Mouse (Mus musculus): ENCODE data around the gene Gm17606. TPM values are rescaled to one million over a fixed set of nuclear protein-coding genes. Genes with fewer than 3 reads are reported as not detected.
A peak's percentile ranks its signal among the peaks of the same experiment; 100 is the strongest.

Gm17606 gene
- total and polyA plus RNA-seq, 2 experiments from 2014 or later = not detected

DNA sequence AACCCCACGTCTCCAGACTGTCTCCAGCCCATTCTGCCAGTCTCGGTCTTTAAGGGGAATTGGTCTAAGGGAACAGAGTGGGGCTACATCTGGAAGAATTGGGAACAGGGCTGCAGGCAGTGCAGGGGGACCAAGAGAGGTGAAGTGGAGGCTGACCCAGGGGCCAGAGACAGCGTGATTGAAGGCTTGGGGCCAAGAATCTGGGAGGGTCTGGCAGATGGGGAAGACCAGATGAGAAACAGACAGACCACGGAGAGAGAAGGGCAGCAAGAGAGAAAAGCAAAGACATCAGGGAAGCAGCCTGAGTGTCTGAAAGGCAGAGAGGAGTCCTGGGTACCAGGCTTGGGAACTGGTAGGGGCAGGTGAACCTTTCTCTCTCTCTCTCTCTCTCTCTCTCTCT is 631 bp upstream of the Gm17606 start:
- Histone ChIP-seq H3K27me3 (ENCODE audit: insufficient read depth, low read length) (no peaks in the 10 kb centered on the region), H3K9ac (replicated peaks; ENCODE audit: low read length, poor library complexity, severe bottlenecking) (peak overlapping the region; percentile 91), H3K4me1 (ENCODE audit: insufficient read depth, low read length) (peaks cover 9% of the 10 kb centered on the region; the same call in 1 of the 2 replicates), H3K4me3 (ENCODE audit: low read depth, low read length) (peak overlapping the region; percentile 83), H3K36me3 (ENCODE audit: insufficient read depth, low read length) (peaks cover 37% of the 10 kb centered on the region), H3K4me2 (ENCODE audit: low read depth, low read length, poor library complexity, severe bottlenecking) (peak overlapping the region; percentile 82), H3K27ac (ENCODE audit: low read depth, low read length) (no peak overlapping the region), H3K9me3 (ENCODE audit: low read length) (no peaks in the 10 kb centered on the region)
- DNase-seq (ENCODE audit: low spot score) (no peak), ATAC-seq (ENCODE audit: low FRiP score) (no peak)
- 15% methylated on average over 4 of the region's 4 CpGs for WGBS
- TF ChIP-seq CTCF (IDR thresholded peaks at IDR 0.05) = no peak

DNA sequence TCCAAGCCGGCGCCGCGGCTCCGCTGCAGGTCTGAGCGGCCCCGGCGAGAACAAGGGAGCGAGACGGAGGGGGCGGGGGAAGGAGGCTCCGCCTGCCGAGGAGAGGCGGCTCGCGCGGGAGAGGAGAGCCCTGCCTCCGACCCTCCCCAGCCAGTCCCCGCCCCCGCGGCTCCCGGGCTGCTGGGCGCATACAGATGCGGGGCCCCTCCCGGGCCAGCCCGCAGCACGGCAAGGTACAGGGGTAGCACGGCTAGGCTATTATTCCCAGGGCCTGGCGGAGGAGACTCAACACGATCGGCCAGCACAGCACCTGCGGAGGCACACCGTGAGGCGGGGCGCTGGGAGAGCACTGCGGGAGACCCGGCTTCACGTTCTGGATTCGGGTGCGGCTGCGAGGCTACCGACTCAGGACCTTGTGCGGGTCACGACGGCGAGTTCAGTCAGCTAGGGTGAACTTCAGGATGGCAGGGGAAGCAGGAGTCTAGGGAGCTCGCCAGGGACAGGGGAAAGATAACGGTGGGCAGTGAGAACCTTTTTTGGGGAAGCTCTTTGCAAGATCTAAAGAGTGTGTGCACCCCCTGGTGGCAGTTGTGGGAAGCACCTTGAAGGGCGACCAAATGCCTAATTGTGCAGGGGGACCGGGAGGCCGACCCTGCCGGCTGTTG is 685 bp downstream of the Gm17606 start, which contains the start of gene Cdh24:
TSS of gene Cdh24 (minus strand) at position 60 of the 665 bp plus-strand sequence.
- DNase-seq (ENCODE audit: low spot score) (peak; percentile 91), ATAC-seq (ENCODE audit: low FRiP score) (peak; percentile 85)
- peak within 1 kb of the TSS; percentile 91 for H3K9ac ChIP-seq (replicated peaks; ENCODE audit: low read length, poor library complexity, severe bottlenecking)
- H3K36me3 ChIP-seq (ENCODE audit: insufficient read depth, low read length) = peaks cover 47% of the 10 kb centered on the region
- H3K27ac ChIP-seq (ENCODE audit: low read depth, low read length) = peak within 1 kb of the TSS; percentile 84
- H3K4me2 ChIP-seq (ENCODE audit: low read depth, low read length, poor library complexity, severe bottlenecking) = peak within 1 kb of the TSS; percentile 82
- peak within 1 kb of the TSS; percentile 83 for H3K4me3 ChIP-seq (ENCODE audit: low read depth, low read length)
- H3K27me3 ChIP-seq (ENCODE audit: insufficient read depth, low read length) = no peaks in the 10 kb centered on the region
- TF ChIP-seq CTCF (IDR thresholded peaks at IDR 0.05) = peak; percentile 91
- no peaks in the 10 kb centered on the region for H3K9me3 ChIP-seq (ENCODE audit: low read length)
- peaks cover 9% of the 10 kb centered on the region; the same call in 1 of the 2 replicates for H3K4me1 ChIP-seq (ENCODE audit: insufficient read depth, low read length)
- WGBS = under 1% methylated on average over 38 of the region's 52 CpGs

- no peaks in the 10 kb centered on the region for H3K9me3 ChIP-seq (ENCODE audit: low read length)
- H3K27me3 ChIP-seq (ENCODE audit: insufficient read depth, low read length) = no peaks in the 10 kb centered on the region
- 76% methylated on average over 24 of the region's 25 CpGs for WGBS
- H3K4me1 ChIP-seq (ENCODE audit: insufficient read depth, low read length) = peaks cover 9% of the 10 kb centered on the region; the same call in 1 of the 2 replicates
- no peak overlapping the region for H3K4me3 ChIP-seq (ENCODE audit: low read depth, low read length)
- no peak overlapping the region for H3K4me2 ChIP-seq (ENCODE audit: low read depth, low read length, poor library complexity, severe bottlenecking)
- H3K27ac ChIP-seq (ENCODE audit: low read depth, low read length) = peak overlapping the region; percentile 43; the same call in 1 of the 2 replicates
- H3K9ac ChIP-seq (replicated peaks; ENCODE audit: low read length, poor library complexity, severe bottlenecking) = no peak overlapping the region
- no peak for TF ChIP-seq CTCF (IDR thresholded peaks at IDR 0.05)
- DNase-seq (ENCODE audit: low spot score) (no peak), ATAC-seq (ENCODE audit: low FRiP score) (no peak)
- peaks cover 53% of the 10 kb centered on the region for H3K36me3 ChIP-seq (ENCODE audit: insufficient read depth, low read length)
Observed at GRCm38 (mm10) chr14:54642224-54642944, 1.6 kb downstream of the Gm17606 start.

DNA sequence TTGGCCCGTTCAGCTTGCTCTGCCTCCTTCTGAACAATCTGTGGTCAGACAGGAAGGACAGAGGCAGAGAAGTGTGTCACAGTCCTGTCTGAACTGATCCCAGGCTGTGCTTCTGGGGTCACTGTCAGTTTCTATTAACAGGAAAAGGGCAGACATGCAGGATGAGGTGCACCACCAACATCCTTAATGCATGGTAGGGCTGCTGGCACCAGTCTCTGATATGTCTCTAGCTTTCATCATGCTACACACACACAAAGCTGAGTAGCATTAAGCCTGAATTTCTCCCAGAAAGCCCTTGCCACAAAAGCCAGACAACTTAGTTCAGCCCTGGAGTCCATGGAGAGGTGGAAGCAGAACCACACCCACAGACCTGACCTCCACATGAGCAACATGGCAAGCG is 2.3 kb downstream of the Gm17606 start:
- no peak for TF ChIP-seq CTCF (IDR thresholded peaks at IDR 0.05)
- ATAC-seq (ENCODE audit: low FRiP score) (no peak), DNase-seq (ENCODE audit: low spot score) (no peak)
- H3K4me3 ChIP-seq (ENCODE audit: low read depth, low read length) = no peak overlapping the region
- H3K27ac ChIP-seq (ENCODE audit: low read depth, low read length) = no peak overlapping the region
- no peak overlapping the region for H3K4me2 ChIP-seq (ENCODE audit: low read depth, low read length, poor library complexity, severe bottlenecking)
- H3K9ac ChIP-seq (replicated peaks; ENCODE audit: low read length, poor library complexity, severe bottlenecking) = no peak overlapping the region
- H3K9me3 ChIP-seq (ENCODE audit: low read length) = no peaks in the 10 kb centered on the region
- peaks cover 54% of the 10 kb centered on the region for H3K36me3 ChIP-seq (ENCODE audit: insufficient read depth, low read length)
- H3K27me3 ChIP-seq (ENCODE audit: insufficient read depth, low read length) = no peaks in the 10 kb centered on the region
- H3K4me1 ChIP-seq (ENCODE audit: insufficient read depth, low read length) = peaks cover 9% of the 10 kb centered on the region; the same call in 1 of the 2 replicates
- WGBS = 88% methylated on average over 2 of the region's 2 CpGs

DNA sequence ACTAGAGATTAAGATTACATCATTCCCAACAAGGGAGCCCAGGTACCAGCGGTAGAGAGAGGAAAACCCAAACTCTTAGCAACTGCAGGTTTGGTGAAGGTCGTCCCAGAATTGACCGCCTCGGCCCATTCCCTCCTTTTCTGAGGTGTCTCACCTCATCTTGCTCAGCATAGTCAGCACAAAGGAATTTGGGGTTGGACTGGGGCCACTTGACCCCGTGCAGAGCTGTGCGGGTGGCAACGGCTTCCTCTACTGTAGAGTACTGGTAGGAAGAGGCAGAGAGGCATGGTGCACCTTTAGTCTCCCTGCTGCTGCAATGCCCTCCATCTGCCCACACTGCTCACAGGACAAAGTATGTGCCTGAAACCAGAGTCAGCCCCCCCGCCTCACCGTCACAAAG is 3.5 kb downstream of the Gm17606 start:
- Histone ChIP-seq H3K27me3 (ENCODE audit: insufficient read depth, low read length) (no peaks in the 10 kb centered on the region), H3K4me2 (ENCODE audit: low read depth, low read length, poor library complexity, severe bottlenecking) (no peak overlapping the region), H3K27ac (ENCODE audit: low read depth, low read length) (no peak overlapping the region), H3K9me3 (ENCODE audit: low read length) (no peaks in the 10 kb centered on the region), H3K9ac (replicated peaks; ENCODE audit: low read length, poor library complexity, severe bottlenecking) (no peak overlapping the region), H3K4me3 (ENCODE audit: low read depth, low read length) (no peak overlapping the region), H3K36me3 (ENCODE audit: insufficient read depth, low read length) (peaks cover 48% of the 10 kb centered on the region), H3K4me1 (ENCODE audit: insufficient read depth, low read length) (peaks cover 9% of the 10 kb centered on the region; the same call in 1 of the 2 replicates)
- DNase-seq (ENCODE audit: low spot score) = no peak
- no peak for TF ChIP-seq CTCF (IDR thresholded peaks at IDR 0.05)
- 94% methylated on average over 9 of the region's 9 CpGs for WGBS
- ATAC-seq (ENCODE audit: low FRiP score) = no peak

GRCm38 (mm10) chr14:54646455-54646854 is 5.7 kb downstream of the Gm17606 start:
- H3K4me3 ChIP-seq (ENCODE audit: low read depth, low read length) = no peak overlapping the region
- H3K9ac ChIP-seq (replicated peaks; ENCODE audit: low read length, poor library complexity, severe bottlenecking) = no peak overlapping the region
- 94% methylated on average over 17 of the region's 17 CpGs for WGBS
- H3K27ac ChIP-seq (ENCODE audit: low read depth, low read length) = no peak overlapping the region
- no peak for ATAC-seq (ENCODE audit: low FRiP score)
- no peak for DNase-seq (ENCODE audit: low spot score)
- peaks cover 63% of the 10 kb centered on the region for H3K36me3 ChIP-seq (ENCODE audit: insufficient read depth, low read length)
- H3K27me3 ChIP-seq (ENCODE audit: insufficient read depth, low read length) = no peaks in the 10 kb centered on the region
- TF ChIP-seq CTCF (IDR thresholded peaks at IDR 0.05) = no peak
- no peaks in the 10 kb centered on the region for H3K9me3 ChIP-seq (ENCODE audit: low read length)
- no peaks in the 10 kb centered on the region; the same call in 1 of the 2 replicates for H3K4me1 ChIP-seq (ENCODE audit: insufficient read depth, low read length)
- no peak overlapping the region for H3K4me2 ChIP-seq (ENCODE audit: low read depth, low read length, poor library complexity, severe bottlenecking)

Data from midbrain, postnatal 0 days (tissue).